ENCODE assay signal across 11 mouse cellular contexts in the genomic region with DNA sequence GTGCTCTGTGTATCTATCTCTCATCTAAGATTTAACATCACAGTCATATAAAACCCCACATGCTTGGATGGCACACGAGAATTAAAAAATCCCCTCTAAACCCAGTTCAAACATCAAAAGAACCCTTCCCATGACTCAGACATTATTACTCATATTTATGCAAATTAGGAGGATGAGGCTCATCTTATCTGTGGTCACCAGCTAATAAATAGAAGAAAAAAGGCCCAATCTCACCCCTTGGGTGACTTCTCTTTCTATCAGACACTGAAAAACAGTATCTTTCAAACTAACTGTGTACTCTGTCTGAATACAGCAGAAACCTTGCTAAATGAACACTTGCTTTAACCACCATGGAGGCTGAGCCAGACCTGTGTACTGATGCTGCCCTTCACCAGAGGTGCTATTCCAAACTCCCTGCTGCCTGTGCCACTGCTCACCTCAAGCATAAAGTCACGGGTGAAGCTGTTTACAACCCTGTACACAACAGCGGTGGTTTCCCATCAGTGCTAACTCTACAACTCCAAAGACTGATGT. TPM values are rescaled to one million over a fixed set of nuclear protein-coding genes. Genes with fewer than 3 reads are reported as not detected.
A peak's percentile ranks its signal among the peaks of the same experiment; 100 is the strongest.
DNase-seq lines count a peak whose midpoint lies in the region; ATAC-seq and TF ChIP-seq lines count a peak whose summit lies in the region.
"Had no signal": no experiment of that assay in that cellular context is flagged by ENCODE, and none has a peak within 500 bp of the region (broad histone marks: within the 10 kb centered on the region; RNA-seq: fewer than 3 reads in every experiment).

No protein-coding gene starts in this region.

- H3K27me3 ChIP-seq in cerebellum, adult 2 months (ENCODE audit: control insufficient read depth, insufficient read depth, low read length): no peaks in the 10 kb centered on the region
- H3K27me3 ChIP-seq in forebrain, embryonic 14.5 days (replicated peaks; ENCODE audit: control insufficient read depth, insufficient read depth, low read length): no peaks in the 10 kb centered on the region
- H3K27me3 ChIP-seq in liver, embryonic 16.5 days (ENCODE audit: control insufficient read depth, insufficient read depth, low read depth, low read length): no peaks in the 10 kb centered on the region
- H3K27me3 ChIP-seq: stomach, embryonic 15.5 days had no signal

- peak overlapping the region; percentile 25 for H3K4me3 ChIP-seq in cerebellum, adult 2 months (replicated peaks; ENCODE audit: insufficient read depth, low read depth, low read length)
- no peak overlapping the region for H3K4me3 ChIP-seq in forebrain, embryonic 14.5 days (ENCODE audit: low read depth, low read length)
- peak overlapping the region; percentile 89 for H3K4me3 ChIP-seq in liver, embryonic 16.5 days (ENCODE audit: low read depth, low read length)
- H3K4me3 ChIP-seq: stomach, embryonic 15.5 days had no signal

- H3K9me3 ChIP-seq in forebrain, embryonic 14.5 days (replicated peaks; ENCODE audit: control insufficient read depth, low read length): no peaks in the 10 kb centered on the region
- no peaks in the 10 kb centered on the region for H3K9me3 ChIP-seq in liver, embryonic 16.5 days (replicated peaks; ENCODE audit: control insufficient read depth, low read length)
- H3K9me3 ChIP-seq: stomach, embryonic 15.5 days had no signal

- no peaks in the 10 kb centered on the region for H3K36me3 ChIP-seq in forebrain, embryonic 14.5 days (ENCODE audit: control insufficient read depth, insufficient read depth, low read length)
- H3K36me3 ChIP-seq in liver, embryonic 16.5 days (ENCODE audit: control insufficient read depth, insufficient read depth): no peaks in the 10 kb centered on the region
- H3K36me3 ChIP-seq: stomach, embryonic 15.5 days had no signal

- H3K9ac ChIP-seq in forebrain, embryonic 14.5 days (ENCODE audit: low read length): peak overlapping the region; percentile 17; the same call in 1 of the 2 replicates
- peak overlapping the region; percentile 25; the same call in 1 of the 2 replicates for H3K9ac ChIP-seq in liver, embryonic 16.5 days (ENCODE audit: low read depth, low read length)
- H3K9ac ChIP-seq: stomach, embryonic 15.5 days had no signal

- no peak for DNase-seq in cerebellum, adult 2 months
- no peak for DNase-seq in cerebellum, adult 9-11 months
- DNase-seq in A20 (ENCODE audit: low read depth, low spot score): peak; percentile 56
- DNase-seq in forebrain, embryonic 14.5 days (ENCODE audit: low spot score): no peak
- no peak for DNase-seq in testis, postnatal 14 days (ENCODE audit: low spot score)
- DNase-seq in layer of hippocampus, postnatal 36 days: no peak
- DNase-seq in left cerebral cortex, adult 9 months (ENCODE audit: low spot score in 2 of 2): no peak
- DNase-seq: retina, postnatal 1 day had no signal

- no peak overlapping the region for H3K27ac ChIP-seq in cerebellum, adult 2 months (ENCODE audit: insufficient read depth, low read length)
- no peak overlapping the region; the same call in 1 of the 2 replicates for H3K27ac ChIP-seq in forebrain, embryonic 14.5 days (ENCODE audit: low read depth, low read length)
- H3K27ac ChIP-seq in liver, embryonic 16.5 days (ENCODE audit: low read length): peak overlapping the region; percentile 73
- H3K27ac ChIP-seq: macrophage; stomach, embryonic 15.5 days had no signal

- H3K4me1 ChIP-seq in cerebellum, adult 2 months (ENCODE audit: control insufficient read depth, insufficient read depth, low read length): peaks cover 17% of the 10 kb centered on the region
- H3K4me1 ChIP-seq in forebrain, embryonic 14.5 days (ENCODE audit: control insufficient read depth, insufficient read depth, low read length): peaks cover 44% of the 10 kb centered on the region
- H3K4me1 ChIP-seq in liver, embryonic 16.5 days (ENCODE audit: control insufficient read depth, low read depth, low read length): peaks cover 49% of the 10 kb centered on the region

- TF ChIP-seq POLR2A in cerebellum, adult 2 months (IDR thresholded peaks at IDR 0.05; ENCODE audit: borderline replicate concordance, insufficient read depth, low read length): no peak

- 42% methylated on average over 3 of the region's 3 CpGs for WGBS in cerebellum, adult 2 months
- WGBS in forebrain, embryonic 14.5 days: 71% methylated on average over 3 of the region's 3 CpGs
- WGBS in liver, embryonic 16.5 days (ENCODE audit: insufficient replicate concordance): 35% methylated on average over 3 of the region's 3 CpGs

- no peak for TF ChIP-seq CTCF in cerebellum, adult 2 months (IDR thresholded peaks at IDR 0.05; ENCODE audit: borderline replicate concordance, insufficient read depth, low read depth, low read length)

- no peak for ATAC-seq in forebrain, embryonic 14.5 days
- ATAC-seq in liver, embryonic 16.5 days (ENCODE audit: low read depth): no peak

- H3K4me2 ChIP-seq in forebrain, embryonic 14.5 days (ENCODE audit: low read length): peak overlapping the region; percentile 63
- H3K4me2 ChIP-seq in liver, embryonic 16.5 days (ENCODE audit: low read depth, low read length): peak overlapping the region; percentile 82
- H3K4me2 ChIP-seq: stomach, embryonic 15.5 days had no signal

RNA-seq across cellular contexts. Expression of a gene that starts 2.8 kb away (rescaled TPM):
- polyA plus RNA-seq in cerebellum, adult 2 months (2012; rRNA removed): 150 and 152 TPM in 2 replicates
- 67.4 and 86.3 TPM in 2 replicates for polyA plus RNA-seq in forebrain, embryonic 14.5 days (2014; fragmentation: Nextera tagmentation; extraction: Ambion mirVana)
- polyA plus RNA-seq in liver, embryonic 16.5 days (2015; fragmentation: Nextera tagmentation; extraction: Ambion mirVana): 63.3 and 68.4 TPM in 2 replicates
- 100 to 1,000 TPM; 165 to 172 TPM for total RNA-seq in layer of hippocampus, postnatal 36 days (2021)

RNA-seq across cellular contexts. Expression of a gene that starts 13.6 kb away (rescaled TPM):
- 76.6 and 85.8 TPM in 2 replicates for polyA plus RNA-seq in cerebellum, adult 2 months (2012; rRNA removed)
- 36.3 and 37.3 TPM in 2 replicates for polyA plus RNA-seq in forebrain, embryonic 14.5 days (2014; fragmentation: Nextera tagmentation; extraction: Ambion mirVana)
- polyA plus RNA-seq in liver, embryonic 16.5 days (2015; fragmentation: Nextera tagmentation; extraction: Ambion mirVana): 18.8 and 20.1 TPM in 2 replicates
- 100 to 1,000 TPM; 162 to 163 TPM for total RNA-seq in layer of hippocampus, postnatal 36 days (2021)

RNA-seq across cellular contexts. Expression of a gene that starts 58.0 kb away (rescaled TPM):
- polyA plus RNA-seq in cerebellum, adult 2 months (2012; rRNA removed): 24.1 and 26.4 TPM in 2 replicates
- 49.0 and 49.8 TPM in 2 replicates for polyA plus RNA-seq in forebrain, embryonic 14.5 days (2014; fragmentation: Nextera tagmentation; extraction: Ambion mirVana)
- polyA plus RNA-seq in liver, embryonic 16.5 days (2015; fragmentation: Nextera tagmentation; extraction: Ambion mirVana): 19.1 and 20.9 TPM in 2 replicates
- total RNA-seq in layer of hippocampus, postnatal 36 days (2021): 10 to 100 TPM; 19.7 to 20.1 TPM
